Mouse (Mus musculus) midbrain, postnatal 0 days (tissue): ENCODE data around the gene Sh3rf1. TPM values are rescaled to one million over a fixed set of nuclear protein-coding genes. Genes with fewer than 3 reads are reported as not detected.
A peak's percentile ranks its signal among the peaks of the same experiment; 100 is the strongest.

Experiments
- ATAC-seq: fragments of 200-750 bp; cut with Nextera tagmentation; 2 replicates; pipeline ENCODE4 v1.8.0; 2017; ENCODE audit warnings: moderate number of reproducible peaks, mild to moderate bottlenecking, moderate TSS enrichment, moderate library complexity; ENCODE audit not compliant: low FRiP score
- DNase-seq: peaks from one replicate; pipeline ENCODE4 v3.0.0-alpha.2; 2015; ENCODE audit warnings: low spot score
- H3K27ac ChIP-seq: fragments of 300-500 bp; sonication (generic); 2 replicates; pipeline ENCODE4 v1.5.1; 2014; ENCODE audit warnings: low read depth, mild to moderate bottlenecking, low read length, mixed read lengths
- H3K27me3 ChIP-seq: fragments of 300-500 bp; sonication (generic); 2 replicates; pipeline ENCODE4 v1.6.1; 2014; ENCODE audit warnings: low read length, control low read depth, mixed read lengths; ENCODE audit not compliant: insufficient read depth
- H3K36me3 ChIP-seq: fragments of 300-500 bp; sonication (generic); 2 replicates; pipeline ENCODE4 v1.6.1; 2014; ENCODE audit warnings: low read length, control low read depth, mixed read lengths; ENCODE audit not compliant: insufficient read depth
- H3K4me1 ChIP-seq: fragments of 300-500 bp; sonication (generic); 2 replicates; pipeline ENCODE4 v1.6.1; 2014; ENCODE audit warnings: mild to moderate bottlenecking, control low read depth, antibody characterized with exemption, low read length, mixed read lengths; ENCODE audit not compliant: insufficient read depth
- H3K4me2 ChIP-seq: fragments of 300-500 bp; sonication (generic); 2 replicates; pipeline ENCODE4 v1.6.1; 2014; ENCODE audit warnings: low read depth, mild to moderate bottlenecking, low read length, mixed read lengths; ENCODE audit not compliant: poor library complexity, severe bottlenecking
- H3K4me3 ChIP-seq: fragments of 300-500 bp; sonication (generic); 2 replicates; pipeline ENCODE4 v1.5.1; 2014; ENCODE audit warnings: low read depth, mild to moderate bottlenecking, low read length, moderate library complexity
- H3K9ac ChIP-seq: fragments of 300-500 bp; sonication (generic); replicated peaks from 2 replicates; pipeline ENCODE4 v1.6.1; 2014; ENCODE audit warnings: mild to moderate bottlenecking, low read length, moderate library complexity, mixed read lengths; ENCODE audit not compliant: poor library complexity, severe bottlenecking
- H3K9me3 ChIP-seq: fragments of 300-500 bp; sonication (generic); 2 replicates; pipeline ENCODE4 v1.6.1; 2016; ENCODE audit warnings: low read length, control low read depth
- CTCF ChIP-seq: IDR thresholded peaks from 2 replicates; pipeline ENCODE4 v1.5.1; 2016; ENCODE audit warnings: antibody characterized with exemption, mild to moderate bottlenecking
- WGBS: fragments of 180-500 bp; shearing (Covaris S2); extraction: QIAGEN DNeasy Blood & Tissue Kit; methylation state at CpG from one replicate; pipeline ENCODE4 v1.1.7; 2014; 5-methylcytosine and 5-hydroxymethylcytosine counted together
- polyA plus RNA-seq: library from polyadenylated mRNA; unstranded; fragments of >200 nt; fragmentation: Nextera tagmentation; extraction: Ambion mirVana; gene quantifications from 2 replicates; pipeline ENCODE4 v1.2.1, GENCODE M21; 2015
- total RNA-seq: library from RNA; depleted of rRNA; stranded (reverse); fragments of >200 nt; gene quantifications from 2 replicates; pipeline ENCODE4 v1.2.3, GENCODE M21; 2014

The Sh3rf1 gene
- total and polyA plus RNA-seq, 2 experiments from 2014 or later: 23.9 to 37.5 TPM

GRCm38 (mm10) chr8:61236506-61237268 lies 13.0 kb downstream of the Sh3rf1 start:
- DNase-seq: no peak
- Histone ChIP-seq H3K27me3 (no peaks in the 10 kb centered on the region), H3K9me3 (no peaks in the 10 kb centered on the region), H3K27ac (no peak overlapping the region), H3K9ac (no peak overlapping the region), H3K4me2 (no peak overlapping the region), H3K4me1 (no peaks in the 10 kb centered on the region), H3K4me3 (no peak overlapping the region), H3K36me3 (no peaks in the 10 kb centered on the region)
- TF ChIP-seq CTCF: no peak
- 79% methylated on average over 9 of the region's 9 CpGs for WGBS
- ATAC-seq: no peak

- no peaks in the 10 kb centered on the region for H3K4me1 ChIP-seq
- no peak overlapping the region for H3K9ac ChIP-seq
- ATAC-seq: no peak
- H3K27me3 ChIP-seq: no peaks in the 10 kb centered on the region
- H3K36me3 ChIP-seq: no peaks in the 10 kb centered on the region
- no peak overlapping the region for H3K27ac ChIP-seq
- WGBS: 72% methylated on average over 3 of the region's 3 CpGs
- no peak for DNase-seq
- H3K9me3 ChIP-seq: no peaks in the 10 kb centered on the region
- TF ChIP-seq CTCF: no peak
- no peak overlapping the region for H3K4me3 ChIP-seq
- H3K4me2 ChIP-seq: no peak overlapping the region
These were observed 15.9 kb downstream of the Sh3rf1 start for GRCm38 (mm10) chr8:61239576-61239975.

- H3K27me3 ChIP-seq: no peaks in the 10 kb centered on the region
- 81% methylated on average over 8 of the region's 8 CpGs for WGBS
- no peak overlapping the region for H3K4me2 ChIP-seq
- ATAC-seq (no peak), DNase-seq (no peak)
- H3K36me3 ChIP-seq: no peaks in the 10 kb centered on the region
- no peaks in the 10 kb centered on the region for H3K9me3 ChIP-seq
- no peak overlapping the region for H3K4me3 ChIP-seq
- H3K27ac ChIP-seq: no peak overlapping the region
- H3K9ac ChIP-seq: no peak overlapping the region
- no peak for TF ChIP-seq CTCF
- no peaks in the 10 kb centered on the region for H3K4me1 ChIP-seq
These were observed 17.6 kb downstream of the Sh3rf1 start for GRCm38 (mm10) chr8:61241229-61241628.

GRCm38 (mm10) chr8:61242896-61243295 lies 19.2 kb downstream of the Sh3rf1 start:
- Histone ChIP-seq H3K4me2 (no peak overlapping the region), H3K36me3 (no peaks in the 10 kb centered on the region), H3K4me1 (no peaks in the 10 kb centered on the region), H3K9me3 (no peaks in the 10 kb centered on the region), H3K9ac (no peak overlapping the region), H3K4me3 (no peak overlapping the region), H3K27ac (no peak overlapping the region), H3K27me3 (no peaks in the 10 kb centered on the region)
- no peak for TF ChIP-seq CTCF
- 95% methylated on average over 19 of the region's 19 CpGs for WGBS
- no peak for DNase-seq
- ATAC-seq: no peak

GRCm38 (mm10) chr8:61243491-61243890 lies 19.8 kb downstream of the Sh3rf1 start:
- no peak for DNase-seq
- no peak for ATAC-seq
- Histone ChIP-seq H3K4me3 (no peak overlapping the region), H3K27ac (no peak overlapping the region), H3K9ac (no peak overlapping the region), H3K9me3 (no peaks in the 10 kb centered on the region), H3K4me1 (no peaks in the 10 kb centered on the region), H3K27me3 (no peaks in the 10 kb centered on the region), H3K36me3 (no peaks in the 10 kb centered on the region), H3K4me2 (no peak overlapping the region)
- WGBS: 86% methylated on average over 5 of the region's 5 CpGs
- no peak for TF ChIP-seq CTCF

- 90% methylated on average over 7 of the region's 7 CpGs for WGBS
- no peak for DNase-seq
- no peak overlapping the region for H3K27ac ChIP-seq
- H3K9me3 ChIP-seq: no peaks in the 10 kb centered on the region
- H3K27me3 ChIP-seq: no peaks in the 10 kb centered on the region
- no peaks in the 10 kb centered on the region for H3K4me1 ChIP-seq
- peak; percentile 20; the same call in 1 of the 2 replicates for TF ChIP-seq CTCF
- ATAC-seq: no peak
- no peak overlapping the region for H3K4me2 ChIP-seq
- no peak overlapping the region for H3K9ac ChIP-seq
- H3K4me3 ChIP-seq: no peak overlapping the region
- no peaks in the 10 kb centered on the region for H3K36me3 ChIP-seq
These were observed 20.5 kb downstream of the Sh3rf1 start for GRCm38 (mm10) chr8:61244157-61244556.
